8 mouse cellular contexts compared by ENCODE assay signal in genomic region chr2:29858748-29859473, GRCm38 (mm10). TPM values are rescaled to one million over a fixed set of nuclear protein-coding genes. Genes with fewer than 3 reads are reported as not detected.
A peak's percentile ranks its signal among the peaks of the same experiment; 100 is the strongest.
DNase-seq lines count a peak whose midpoint lies in the region; ATAC-seq lines count a peak whose summit lies in the region.

No protein-coding gene starts in this region.

- H3K4me1 ChIP-seq in midbrain, embryonic 12.5 days: peaks cover 25% of the 10 kb centered on the region
- H3K4me1 ChIP-seq in midbrain, embryonic 13.5 days (replicated peaks): peaks cover 45% of the 10 kb centered on the region

- no peak overlapping the region for H3K4me2 ChIP-seq in midbrain, embryonic 12.5 days (replicated peaks)
- H3K4me2 ChIP-seq in midbrain, embryonic 13.5 days (replicated peaks): no peak overlapping the region

- H3K36me3 ChIP-seq in midbrain, embryonic 12.5 days: no peaks in the 10 kb centered on the region
- H3K36me3 ChIP-seq in midbrain, embryonic 13.5 days: no peaks in the 10 kb centered on the region

- peak; percentile 51 to 59 for DNase-seq in cerebellum, postnatal 4 days (ENCODE audit: low spot score in 2 of 2)
- no peak for DNase-seq in cerebellum, adult 8-10 months
- DNase-seq in c-Kit-positive CD71-positive TER-119-positive erythroid progenitor cells, embryonic 14.5 days (ENCODE audit: low spot score): peak; percentile 21
- DNase-seq in kidney, postnatal 10 days: peak; percentile 58
- peak; percentile 86 for DNase-seq in mesoderm, embryonic 11.5 days (ENCODE audit: low read depth, low spot score)
- no peak for DNase-seq in frontal cortex, postnatal 25 days (ENCODE audit: low spot score in 2 of 2)

- no peak overlapping the region for H3K4me3 ChIP-seq in midbrain, embryonic 12.5 days
- H3K4me3 ChIP-seq in midbrain, embryonic 13.5 days (replicated peaks): no peak overlapping the region

- no peak overlapping the region for H3K9ac ChIP-seq in midbrain, embryonic 12.5 days (replicated peaks)
- no peak overlapping the region for H3K9ac ChIP-seq in midbrain, embryonic 13.5 days (replicated peaks)

- H3K27ac ChIP-seq in midbrain, embryonic 12.5 days (replicated peaks): no peak overlapping the region
- H3K27ac ChIP-seq in midbrain, embryonic 13.5 days: no peak overlapping the region

- no peaks in the 10 kb centered on the region for H3K9me3 ChIP-seq in midbrain, embryonic 12.5 days
- no peaks in the 10 kb centered on the region for H3K9me3 ChIP-seq in midbrain, embryonic 13.5 days

- ATAC-seq in midbrain, embryonic 12.5 days (ENCODE audit: low FRiP score, low read depth): 0 out of 2 replicates have a peak, but pooled peaks have one; percentile 44
- ATAC-seq in midbrain, embryonic 13.5 days: no peak

- no peaks in the 10 kb centered on the region for H3K27me3 ChIP-seq in midbrain, embryonic 12.5 days
- 0 out of 2 replicates have a peak, but pooled peaks cover 6% of the 10 kb centered on the region for H3K27me3 ChIP-seq in midbrain, embryonic 13.5 days

- WGBS in midbrain, embryonic 12.5 days: 8% methylated on average over 5 of the region's 5 CpGs
- 10% methylated on average over 5 of the region's 5 CpGs for WGBS in midbrain, embryonic 13.5 days

RNA-seq across cellular contexts. Expression of gene Cercam, which starts 10.1 kb away (rescaled TPM):
- polyA plus RNA-seq in midbrain, embryonic 12.5 days (2016; fragmentation: Nextera tagmentation; extraction: Ambion mirVana): 22.3 and 22.6 TPM in 2 replicates
- polyA plus RNA-seq in midbrain, embryonic 13.5 days (2015; fragmentation: Nextera tagmentation; extraction: Ambion mirVana): 14.6 and 20.7 TPM in 2 replicates

RNA-seq across cellular contexts. Expression of gene Odf2, which starts 30.1 kb away (rescaled TPM):
- polyA plus RNA-seq in midbrain, embryonic 12.5 days (2016; fragmentation: Nextera tagmentation; extraction: Ambion mirVana): 108 and 110 TPM in 2 replicates
- 74.4 and 76.0 TPM in 2 replicates for polyA plus RNA-seq in midbrain, embryonic 13.5 days (2015; fragmentation: Nextera tagmentation; extraction: Ambion mirVana)

RNA-seq across cellular contexts. Expression of gene Urm1, which starts 39.0 kb away (rescaled TPM):
- polyA plus RNA-seq in midbrain, embryonic 12.5 days (2016; fragmentation: Nextera tagmentation; extraction: Ambion mirVana): 15.3 and 19.0 TPM in 2 replicates
- 21.4 and 23.1 TPM in 2 replicates for polyA plus RNA-seq in midbrain, embryonic 13.5 days (2015; fragmentation: Nextera tagmentation; extraction: Ambion mirVana)

RNA-seq across cellular contexts. Expression of gene Slc27a4, which starts 56.5 kb away (rescaled TPM):
- polyA plus RNA-seq in midbrain, embryonic 12.5 days (2016; fragmentation: Nextera tagmentation; extraction: Ambion mirVana): 26.2 and 27.8 TPM in 2 replicates
- 29.5 and 32.5 TPM in 2 replicates for polyA plus RNA-seq in midbrain, embryonic 13.5 days (2015; fragmentation: Nextera tagmentation; extraction: Ambion mirVana)

Comparison
In these comparisons a context has a peak if more than half of its experiments do, and no peak if none do; other contexts are left out.
1. DNase-seq: peak in cerebellum, postnatal 4 days (2 of 2), c-Kit-positive CD71-positive TER-119-positive erythroid progenitor cells, embryonic 14.5 days (single experiment), kidney, postnatal 10 days (single experiment) and mesoderm, embryonic 11.5 days (single experiment); none in cerebellum, adult 8-10 months (single experiment) and frontal cortex, postnatal 25 days (0 of 2).